Mouse (Mus musculus) urinary bladder, adult 2 months (tissue): Measurements from ENCODE around the gene Dcaf17. TPM values are rescaled to one million over a fixed set of nuclear protein-coding genes. Genes with fewer than 3 reads are reported as not detected.

Experiments
- DNase-seq: peaks from one replicate; pipeline ENCODE4 v3.0.0; 2022; ENCODE audit warnings: low spot score
- polyA plus RNA-seq: library from polyadenylated mRNA; depleted of rRNA; stranded (reverse); fragments of >200 nt; gene quantifications from 2 replicates; pipeline ENCODE4 v1.2.3, GENCODE M21; 2012

Dcaf17 gene
- polyA plus RNA-seq, 1 experiment: 5.9 TPM

DNA sequence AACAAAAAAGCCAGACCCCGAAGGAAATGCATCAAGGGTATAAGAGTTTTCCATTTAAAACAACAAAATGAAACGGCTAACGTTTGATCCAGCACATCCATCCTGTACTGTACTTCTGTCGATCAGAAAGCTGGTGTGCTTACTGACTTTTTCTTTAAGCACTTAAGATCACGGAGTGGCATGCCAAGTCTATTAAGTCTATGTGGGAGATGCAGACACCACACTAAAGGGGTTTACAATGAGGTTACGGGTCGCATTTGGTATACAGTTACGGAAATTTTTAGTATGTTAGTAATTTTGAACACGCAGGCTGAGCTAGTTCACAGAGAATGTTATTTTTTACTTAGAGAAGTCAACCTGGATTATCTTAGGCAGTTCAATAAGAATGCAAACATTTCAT lies 412 bp upstream of the Dcaf17 start:
- no peak for DNase-seq

DNA sequence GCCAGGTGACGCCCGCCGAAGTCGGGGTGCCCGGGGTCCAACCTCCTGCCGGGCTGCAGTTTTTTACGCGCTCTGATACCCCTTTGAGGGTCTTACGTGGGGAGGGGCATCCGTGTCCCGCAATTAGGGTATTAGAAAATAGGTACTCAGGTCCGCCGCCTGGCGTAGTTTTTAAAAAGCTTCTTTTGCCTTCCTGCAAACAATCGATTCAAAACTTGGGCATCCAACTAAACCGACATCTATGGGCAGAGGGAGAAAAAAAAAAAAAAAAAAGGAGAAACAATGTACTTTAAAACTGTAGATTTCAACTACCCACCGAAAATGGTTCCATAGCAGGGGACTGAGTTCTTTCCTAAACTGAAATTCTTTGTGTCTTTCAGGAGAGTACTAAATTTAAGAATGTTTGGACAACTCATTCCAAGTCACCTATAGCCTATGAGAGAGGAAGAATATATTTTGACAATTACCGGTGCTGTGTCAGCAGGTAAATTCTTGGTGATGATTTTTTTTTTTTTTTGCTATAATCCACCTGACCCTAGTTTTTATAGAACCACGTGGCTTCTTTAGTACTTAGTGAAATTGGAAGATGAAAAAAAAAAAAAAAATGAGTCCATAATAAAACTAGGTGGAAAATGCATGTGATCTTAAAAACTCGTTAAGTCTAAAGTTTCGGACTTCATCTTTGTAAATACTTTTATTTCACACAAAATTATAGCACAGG lies 1.1 kb downstream of the Dcaf17 start:
- no peak for DNase-seq

DNA sequence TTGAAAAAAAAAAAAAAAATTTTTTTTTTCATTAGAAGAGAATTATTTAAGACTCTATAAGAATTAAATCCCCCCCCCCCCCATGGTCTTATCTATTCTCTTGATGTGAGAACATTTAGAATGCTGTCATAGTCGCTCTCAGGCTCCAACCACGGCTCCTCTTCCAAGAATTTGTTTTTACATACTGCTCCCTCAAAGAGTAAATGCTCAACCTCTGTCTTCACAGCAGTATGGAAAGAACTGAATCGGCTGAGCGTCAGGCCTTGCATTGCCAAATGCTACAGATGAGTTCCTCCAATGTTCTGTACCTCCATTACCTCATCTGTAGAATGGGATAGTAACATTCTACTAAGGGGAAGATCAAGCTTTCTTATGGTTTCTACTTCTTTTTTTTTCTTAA lies 16.5 kb downstream of the Dcaf17 start:
- DNase-seq: no peak

DNA sequence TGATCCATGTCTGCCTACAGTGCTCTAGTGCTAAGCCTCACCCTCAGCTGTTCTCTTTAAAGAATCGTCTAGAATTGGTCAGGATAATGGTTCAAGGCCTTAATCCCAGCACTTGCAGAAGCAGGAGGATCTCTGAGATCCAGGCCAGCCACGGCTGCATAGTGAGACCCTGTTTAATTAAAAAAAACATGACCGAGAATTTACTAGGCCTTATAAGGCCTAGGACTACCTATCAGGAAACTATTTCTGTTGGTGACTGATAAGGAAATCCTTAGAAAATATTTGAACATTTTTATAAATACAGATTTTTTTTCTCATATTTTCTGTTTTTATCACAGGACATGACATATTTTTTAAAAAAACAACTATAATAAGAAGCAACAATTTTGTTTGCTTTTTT lies 18.2 kb downstream of the Dcaf17 start:
- no peak for DNase-seq

DNA sequence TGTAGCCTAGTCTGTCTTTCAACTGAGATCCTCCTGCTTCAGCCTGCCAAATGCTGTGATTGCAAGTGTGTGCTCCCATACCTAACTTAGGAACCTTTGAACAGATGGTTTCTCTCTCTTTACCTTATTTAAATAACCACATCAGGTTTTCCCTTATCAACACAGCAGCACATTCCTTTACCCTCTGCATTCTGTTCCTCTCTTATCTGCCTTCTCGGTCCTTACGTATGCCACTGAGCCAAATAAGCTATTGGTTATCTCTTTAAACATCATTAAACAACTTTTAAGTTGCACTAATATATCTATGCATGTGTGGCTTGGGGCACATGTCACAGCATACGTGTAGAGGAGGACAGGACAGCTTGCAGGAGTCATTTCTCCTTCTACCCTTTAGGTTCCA lies 18.7 kb downstream of the Dcaf17 start:
- no peak for DNase-seq

DNA sequence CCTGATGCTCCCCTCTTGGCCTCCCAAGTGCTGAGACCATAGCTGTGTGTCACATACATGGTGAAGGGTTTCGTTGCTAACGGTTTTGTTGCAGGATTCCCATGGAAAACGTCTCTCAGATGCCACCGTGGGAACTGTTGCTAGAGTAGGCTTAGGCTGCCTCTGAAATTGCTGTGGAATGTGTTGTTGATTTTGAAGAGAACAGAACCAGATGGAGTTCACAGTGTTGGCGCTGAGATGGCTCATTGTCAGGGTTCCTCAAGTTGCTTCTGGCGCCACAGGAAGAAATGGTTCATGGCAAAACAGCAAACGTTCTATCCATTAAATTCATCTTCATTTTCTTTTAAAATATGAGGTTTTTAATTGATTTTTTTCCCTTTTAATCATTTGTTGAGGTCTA lies 27.3 kb downstream of the Dcaf17 start:
- DNase-seq: no peak

DNA sequence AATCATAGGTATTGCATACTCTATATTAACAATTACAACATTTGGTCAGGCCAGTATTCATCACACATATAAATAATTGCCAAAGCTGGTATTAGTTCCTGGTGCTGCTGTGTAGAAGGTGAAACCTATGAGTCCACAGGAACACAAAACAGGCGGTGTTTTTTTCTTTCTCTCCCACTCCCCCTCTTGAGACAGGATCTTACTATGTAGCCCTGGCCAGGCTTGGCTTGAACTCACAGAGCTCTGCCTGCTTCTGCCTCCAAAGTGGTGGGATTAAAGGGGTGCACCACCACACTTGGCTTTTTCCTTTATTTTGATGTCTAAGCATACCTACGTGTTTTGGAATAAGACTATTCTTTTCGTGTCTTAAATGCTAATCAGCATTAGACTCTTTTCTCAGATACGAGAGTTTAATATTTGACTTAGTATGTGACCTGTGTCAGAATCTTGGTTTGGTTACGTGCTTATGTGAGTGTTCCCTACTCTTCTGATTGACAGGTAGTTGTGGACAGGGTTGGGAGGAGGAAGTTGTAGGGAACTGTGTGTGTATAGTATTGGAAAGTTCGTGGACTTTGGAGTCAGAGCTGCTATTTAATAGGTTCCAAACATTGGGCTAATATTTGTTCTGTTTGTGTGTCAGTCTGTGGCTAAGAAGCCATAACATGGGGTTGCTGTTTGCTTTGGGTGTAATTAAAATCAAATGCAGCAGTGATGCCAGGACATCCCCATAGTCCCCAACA lies 28.5 kb downstream of the Dcaf17 start:
- no peak for DNase-seq

DNA sequence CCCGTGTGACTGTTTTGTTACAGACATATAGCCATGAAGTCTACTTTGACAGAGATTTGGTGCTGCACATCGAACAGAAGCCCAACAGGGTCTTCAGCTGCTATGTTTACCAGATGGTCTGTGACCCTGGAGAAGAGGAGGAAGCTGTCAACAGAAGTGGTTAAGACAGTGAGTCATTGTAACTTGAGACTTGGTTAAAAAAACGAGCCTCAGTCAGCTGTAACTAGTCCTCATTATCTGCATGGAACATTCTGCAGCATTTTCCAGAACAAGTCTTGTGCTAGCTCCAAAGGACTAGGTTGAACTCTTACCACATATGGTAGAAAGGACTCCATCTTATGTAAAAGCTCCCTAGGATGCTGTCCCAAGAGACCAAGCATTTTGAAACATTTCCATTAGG lies 34.6 kb downstream of the Dcaf17 start:
- DNase-seq: no peak

DNA sequence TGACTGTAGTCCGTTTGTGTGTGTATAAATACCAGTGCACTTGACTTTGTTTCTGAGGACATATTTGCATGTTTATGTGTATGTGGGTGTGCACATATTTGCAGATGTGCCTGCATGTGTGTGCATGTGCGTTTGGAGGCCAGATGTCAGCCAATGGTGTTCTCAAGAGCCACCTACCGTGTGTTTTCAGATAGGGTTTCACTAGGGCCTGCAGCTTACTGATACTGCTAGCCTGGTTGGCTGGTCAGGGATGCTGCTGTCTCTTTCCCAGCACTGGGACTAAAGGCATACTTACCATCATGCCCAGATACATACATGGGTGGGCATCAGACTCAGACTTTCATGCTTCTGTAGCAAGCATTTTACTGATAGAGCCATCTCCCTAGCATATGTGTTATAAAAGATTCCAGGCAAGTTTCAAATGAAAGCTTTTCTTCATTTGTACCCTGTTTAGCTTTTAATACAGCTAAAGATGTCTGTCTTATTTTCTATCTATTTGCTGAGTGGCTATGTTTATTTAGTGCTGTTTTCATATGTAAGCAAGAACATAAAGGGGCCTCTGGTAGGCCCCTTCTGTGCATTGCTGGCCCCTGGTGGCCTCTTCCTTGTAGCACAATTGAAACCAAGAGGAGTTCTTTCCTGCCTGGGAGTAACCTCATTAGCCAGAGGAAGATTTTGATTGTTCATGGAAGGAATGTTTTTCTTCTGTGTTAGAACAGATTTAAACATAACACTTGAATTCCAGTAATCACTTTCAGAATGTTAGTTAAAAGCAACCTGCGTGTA lies 35.7 kb downstream of the Dcaf17 start:
- no peak for DNase-seq

DNA sequence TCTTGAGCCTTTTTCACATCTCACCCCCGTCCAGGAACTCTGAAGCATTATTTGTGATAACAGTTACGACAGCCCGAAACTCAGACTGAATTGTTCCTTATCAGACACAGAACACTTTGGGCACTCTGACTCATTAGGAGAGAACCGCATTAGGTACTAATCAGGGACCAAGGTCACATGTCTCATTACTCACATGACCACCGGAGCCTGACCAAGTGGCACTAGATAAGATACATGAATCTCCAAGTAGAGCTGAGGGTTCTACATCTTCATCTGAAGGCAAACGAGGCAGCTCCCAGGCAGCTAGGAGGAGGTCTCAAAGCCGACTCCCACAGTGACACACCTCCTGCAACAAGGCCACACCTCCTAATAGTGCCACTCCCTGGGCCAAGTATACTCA lies 41.0 kb downstream of the Dcaf17 start:
- DNase-seq: no peak

DNA sequence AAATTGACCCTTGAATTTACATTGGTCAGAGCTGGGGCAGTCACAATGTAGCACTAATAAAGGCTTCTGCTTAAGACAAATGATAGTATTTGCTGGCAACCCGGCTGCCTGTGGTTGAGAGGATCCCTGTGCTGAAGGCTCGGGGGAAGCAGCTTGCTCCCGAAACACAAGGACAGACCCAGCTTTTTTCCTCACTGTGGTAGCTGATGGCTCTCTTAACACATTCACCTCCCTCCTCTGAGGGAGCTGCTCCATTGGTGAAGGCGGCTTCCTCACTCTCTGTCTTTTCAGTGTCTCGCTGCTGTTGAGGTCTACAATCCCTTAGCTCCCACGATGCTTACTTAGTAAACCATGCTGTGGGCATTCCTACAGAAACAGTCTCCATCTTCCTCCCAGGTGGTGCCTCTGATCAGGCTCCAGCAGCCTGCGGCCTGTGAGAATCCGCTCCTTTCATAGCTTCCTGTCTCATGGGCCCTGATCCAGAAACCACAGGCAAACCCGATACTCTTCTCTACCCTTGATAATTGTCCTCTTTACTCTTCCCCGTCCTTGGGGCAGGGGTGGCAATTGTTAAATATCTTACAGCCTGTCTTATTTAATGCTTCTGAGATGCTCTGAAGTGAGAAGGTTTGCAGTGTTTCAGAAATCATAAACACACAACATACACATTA lies 47.6 kb downstream of the Dcaf17 start:
- no peak for DNase-seq

DNA sequence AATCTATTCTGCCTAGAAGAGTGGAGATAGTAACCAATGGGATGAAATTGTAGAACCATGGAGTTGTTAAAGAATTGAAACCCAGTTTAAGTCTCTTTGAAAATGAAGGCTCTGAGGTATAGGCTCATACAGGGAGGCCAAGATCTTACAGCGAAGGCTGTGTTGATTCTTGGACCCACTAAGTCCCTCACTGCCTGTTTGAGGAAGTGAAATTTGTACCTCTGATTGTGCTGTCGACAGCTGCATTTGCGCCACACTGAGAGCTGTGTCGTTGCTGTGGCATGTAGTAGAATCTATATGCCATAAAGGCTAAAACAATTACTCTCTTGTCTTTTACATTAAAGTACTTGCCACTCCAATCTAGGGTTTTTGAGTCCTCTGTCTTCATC lies 48.2 kb downstream of the Dcaf17 start:
- DNase-seq: no peak

DNA sequence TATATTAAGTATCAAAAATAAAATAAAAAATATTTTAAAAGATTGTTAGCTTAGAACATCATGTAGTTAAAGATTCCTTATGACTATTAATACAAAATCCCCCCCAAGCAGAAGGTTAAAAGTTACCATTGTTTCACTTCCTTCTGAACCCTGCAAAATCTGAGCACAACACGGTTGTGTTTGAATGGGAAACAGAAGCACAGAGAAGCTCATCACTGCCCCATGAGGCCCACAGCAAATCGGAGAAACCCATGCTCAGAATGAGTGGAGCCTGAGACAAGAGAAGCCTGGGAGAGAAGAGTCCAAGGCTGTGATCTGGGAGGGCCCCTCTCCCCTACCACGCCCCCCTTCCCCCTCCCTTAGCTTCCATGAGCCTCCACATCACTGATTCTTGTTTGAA lies 49.6 kb downstream of the Dcaf17 start:
- no peak for DNase-seq

DNA sequence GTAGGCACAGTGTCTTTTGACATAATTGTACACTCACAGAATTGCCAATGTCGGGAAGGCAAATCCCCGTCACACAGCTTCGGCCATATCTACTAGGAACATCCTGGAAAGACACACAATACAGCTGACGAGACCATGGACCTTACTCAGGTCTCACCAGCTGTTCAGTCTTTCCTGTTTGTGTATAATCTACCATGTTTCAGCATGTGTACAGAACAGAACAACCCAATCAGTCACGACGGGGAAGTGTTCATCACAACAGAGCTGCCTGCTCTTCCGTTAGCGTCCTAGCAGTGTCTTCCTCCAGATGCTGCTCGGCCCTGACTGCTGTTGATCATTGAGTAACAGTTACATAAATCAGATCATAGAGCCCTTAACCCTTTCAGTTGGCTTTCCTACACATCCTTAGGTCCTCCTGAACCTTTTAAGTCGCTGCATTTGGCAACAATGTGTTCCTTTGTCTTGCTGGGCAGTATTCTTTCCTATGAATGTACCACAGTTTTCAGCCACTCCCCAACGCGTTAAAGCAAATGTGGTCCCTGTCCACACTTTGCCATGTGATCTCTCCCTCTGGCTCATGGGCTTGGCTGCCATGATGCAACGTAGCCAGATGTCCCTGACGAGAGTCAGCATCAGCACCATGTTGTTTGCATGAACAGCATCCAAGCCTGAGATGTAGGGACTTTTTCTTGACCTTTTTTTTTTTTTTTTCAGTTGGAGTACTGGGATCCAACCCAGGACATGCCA lies 50.5 kb downstream of the Dcaf17 start:
- DNase-seq: no peak

DNA sequence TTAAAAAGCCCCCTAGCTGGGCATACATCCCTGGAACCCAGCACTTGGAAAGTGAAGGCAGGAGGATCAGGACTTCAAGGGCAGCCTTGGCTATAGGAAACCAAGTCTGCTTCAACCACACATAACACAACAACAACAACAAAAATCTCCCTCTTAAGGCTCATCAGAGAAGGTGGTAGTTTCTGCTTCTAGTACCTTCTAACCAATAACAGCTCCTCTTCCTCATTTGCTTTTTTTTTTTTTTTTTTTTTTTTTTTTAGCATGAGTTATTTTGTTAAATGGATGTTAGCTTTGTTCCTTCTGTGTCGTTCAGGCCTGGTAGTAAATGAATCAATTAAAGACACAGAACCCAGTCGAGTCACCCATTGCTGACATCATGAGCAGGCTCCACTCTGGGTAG lies 52.1 kb downstream of the Dcaf17 start:
- DNase-seq: no peak

DNA sequence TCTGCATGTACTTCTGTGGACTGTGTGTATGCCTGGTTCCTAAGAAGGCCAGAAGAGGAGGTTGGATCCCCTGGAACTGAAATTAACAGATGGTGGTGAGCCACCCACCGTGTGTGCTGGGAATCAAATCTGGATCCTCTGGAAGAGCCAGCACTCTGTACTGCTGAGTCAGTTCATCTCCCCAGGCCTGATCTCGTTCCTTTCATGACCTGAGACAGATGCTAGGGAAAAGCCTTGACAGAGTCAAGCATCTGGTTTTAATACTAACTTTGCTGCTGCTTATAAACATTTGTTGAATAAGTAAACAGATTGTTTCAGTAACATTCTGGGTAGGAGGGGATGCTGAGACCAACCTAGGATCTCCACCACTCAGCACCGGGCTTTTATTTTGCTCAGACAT lies 53.4 kb downstream of the Dcaf17 start:
- DNase-seq: no peak

DNA sequence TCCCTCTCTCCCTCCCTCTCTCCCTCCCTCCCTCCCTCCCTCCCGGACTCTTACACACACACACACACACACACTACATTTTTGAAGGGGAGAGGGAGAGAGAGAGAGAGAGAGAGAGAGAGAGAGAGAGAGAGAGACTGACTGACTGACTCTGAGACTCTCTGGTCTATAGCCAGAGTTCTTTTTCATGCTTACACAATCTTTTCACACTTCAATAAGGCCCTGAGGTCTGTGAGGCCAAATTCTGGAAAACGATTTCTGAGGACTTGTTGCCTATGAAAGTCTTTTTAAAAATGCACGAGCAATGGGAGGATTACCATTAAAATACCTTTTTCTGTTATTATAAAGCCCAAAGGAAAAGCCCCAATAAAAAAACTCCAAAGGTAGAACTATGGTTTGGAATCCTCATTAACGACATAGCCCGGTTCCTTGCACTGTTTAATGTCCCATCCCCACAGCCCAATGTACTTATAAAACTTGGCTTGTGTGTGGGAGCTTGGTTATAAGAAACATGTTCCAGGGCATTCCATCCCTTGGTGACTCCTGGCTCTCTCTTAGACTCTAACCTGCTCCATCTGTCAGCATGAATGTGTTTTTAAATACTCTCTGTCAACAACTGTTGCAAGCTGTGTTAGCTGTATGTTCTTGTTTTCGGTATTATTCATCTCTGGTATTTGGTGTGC lies 58.5 kb downstream of the Dcaf17 start:
- DNase-seq: no peak

DNA sequence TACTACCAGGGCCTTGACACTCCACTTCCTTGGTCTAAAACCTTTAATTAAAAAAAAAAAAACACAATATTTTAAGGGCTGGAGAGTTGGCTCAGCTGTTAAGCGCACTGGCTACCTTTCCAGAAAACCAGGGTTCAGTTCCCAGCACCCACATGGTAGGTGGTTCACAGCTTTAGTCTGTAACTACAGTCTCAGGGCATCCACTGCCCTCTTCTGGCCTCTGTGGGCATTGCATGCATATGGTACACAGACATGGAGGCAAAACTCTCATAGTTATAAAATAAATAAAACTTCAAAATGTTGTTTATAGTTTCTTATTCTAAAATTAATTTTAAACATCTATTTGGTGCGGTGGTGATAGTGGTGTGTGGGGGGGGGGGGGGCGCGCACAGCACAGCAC lies 61.0 kb downstream of the Dcaf17 start:
- DNase-seq: no peak

DNA sequence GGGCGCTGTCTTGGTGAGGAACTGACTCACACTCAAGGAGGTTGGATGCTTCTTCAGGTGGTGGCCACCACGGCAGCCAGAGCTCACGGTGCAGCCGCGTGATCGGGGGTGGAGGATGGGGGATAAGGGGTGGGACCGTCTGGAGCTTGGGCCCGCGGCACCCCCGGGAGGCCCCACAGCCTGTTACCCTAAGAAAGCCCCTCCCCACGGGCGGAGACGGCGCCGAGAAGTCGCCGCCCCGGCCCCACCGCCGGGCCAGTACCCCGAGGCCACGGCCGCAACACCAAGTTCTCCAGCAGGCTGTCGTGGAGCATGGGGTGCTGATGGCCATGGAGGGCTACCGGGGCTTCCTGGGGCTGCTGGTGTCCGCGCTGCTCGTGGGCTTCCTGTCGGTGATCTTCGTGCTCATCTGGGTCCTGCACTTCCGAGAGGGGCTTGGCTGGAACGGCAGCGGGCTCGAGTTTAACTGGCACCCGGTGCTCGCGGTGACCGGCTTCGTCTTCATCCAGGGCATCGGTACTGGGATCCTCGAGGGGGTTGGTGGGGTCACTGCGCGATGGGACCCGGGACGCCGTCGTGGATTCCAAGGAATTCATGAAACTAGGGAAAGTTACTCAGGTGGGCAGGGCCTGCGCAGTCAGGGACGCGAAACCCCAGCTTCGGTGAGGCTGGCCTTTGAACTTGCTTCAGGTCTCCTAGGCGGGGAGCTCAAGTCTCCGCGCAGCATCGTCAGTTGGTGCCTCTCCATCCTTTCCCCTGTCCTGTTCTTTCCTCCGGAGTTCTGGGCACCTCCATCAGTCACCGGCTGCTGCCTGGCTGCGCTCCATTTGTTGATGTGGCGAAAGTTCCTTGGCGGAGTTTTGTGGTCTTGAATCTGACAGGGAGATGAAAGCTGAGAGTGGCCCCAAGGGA lies 62.9 kb downstream of the Dcaf17 start, which contains the start of gene Cybrd1:
Cybrd1 (plus strand) TSS at position 127 of the 912 bp plus-strand sequence.
- DNase-seq: no peak

DNA sequence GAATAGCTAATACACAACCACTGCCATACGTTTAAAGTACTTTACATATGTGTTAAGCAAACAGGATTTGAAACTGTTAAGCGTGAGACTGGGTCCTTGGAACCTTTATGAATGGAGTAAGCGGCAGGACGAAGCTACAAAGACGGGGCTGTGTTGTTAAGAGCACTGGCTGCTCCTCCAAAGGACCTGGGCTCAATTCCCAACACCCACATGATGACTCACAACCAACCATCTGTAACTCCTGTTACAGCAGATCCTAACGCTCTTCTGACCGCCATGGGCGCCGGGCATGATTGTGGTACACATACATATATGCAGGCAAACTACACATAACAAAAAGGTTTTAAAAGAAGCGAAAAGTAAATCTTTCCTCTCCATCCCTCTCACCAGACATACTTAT lies 65.7 kb downstream of the Dcaf17 start:
- no peak for DNase-seq
